Mouse (Mus musculus): ENCODE data around the gene Rubcn. TPM values are rescaled to one million over a fixed set of nuclear protein-coding genes. Genes with fewer than 3 reads are reported as not detected.
"Not testable (repeated sequence)": the region's sequence is repeated elsewhere in the genome, so short reads cannot be mapped to it uniquely, and the experiment has no call there.

Rubcn gene
- polyA plus RNA-seq, 1 experiment, result 27.1 TPM

- Histone ChIP-seq H3K4me3 (ENCODE audit: insufficient read depth, low read length) (no peak overlapping the region), H3K4me1 (ENCODE audit: control insufficient read depth, insufficient read depth, low read length) (no peaks in the 10 kb centered on the region), H3K27ac (ENCODE audit: insufficient read depth, low read length) (no peak overlapping the region)
- no peak for TF ChIP-seq POLR2A (IDR thresholded peaks at IDR 0.05; ENCODE audit: low read depth, low read length)
- TF ChIP-seq CTCF (IDR thresholded peaks at IDR 0.05; ENCODE audit: borderline replicate concordance, insufficient read depth, low read length), result no peak
These were observed 23.9 kb upstream of the Rubcn start for GRCm38 (mm10) chr16:32901360-32902050.

- TF ChIP-seq POLR2A (IDR thresholded peaks at IDR 0.05; ENCODE audit: low read depth, low read length) (no peak), CTCF (IDR thresholded peaks at IDR 0.05; ENCODE audit: borderline replicate concordance, insufficient read depth, low read length) (no peak)
- H3K27ac ChIP-seq (ENCODE audit: insufficient read depth, low read length), result no peak overlapping the region
- H3K4me3 ChIP-seq (ENCODE audit: insufficient read depth, low read length), result no peak overlapping the region
- H3K4me1 ChIP-seq (ENCODE audit: control insufficient read depth, insufficient read depth, low read length), result no peaks in the 10 kb centered on the region
These were observed 18.6 kb upstream of the Rubcn start for GRCm38 (mm10) chr16:32896126-32896525.

- Histone ChIP-seq H3K4me1 (ENCODE audit: control insufficient read depth, insufficient read depth, low read length) (no peaks in the 10 kb centered on the region), H3K4me3 (ENCODE audit: insufficient read depth, low read length) (no peak overlapping the region), H3K27ac (ENCODE audit: insufficient read depth, low read length) (no peak overlapping the region)
- TF ChIP-seq POLR2A (IDR thresholded peaks at IDR 0.05; ENCODE audit: low read depth, low read length) (no peak), CTCF (IDR thresholded peaks at IDR 0.05; ENCODE audit: borderline replicate concordance, insufficient read depth, low read length) (no peak)
These were observed 12.3 kb upstream of the Rubcn start for GRCm38 (mm10) chr16:32889881-32890280.

DNA sequence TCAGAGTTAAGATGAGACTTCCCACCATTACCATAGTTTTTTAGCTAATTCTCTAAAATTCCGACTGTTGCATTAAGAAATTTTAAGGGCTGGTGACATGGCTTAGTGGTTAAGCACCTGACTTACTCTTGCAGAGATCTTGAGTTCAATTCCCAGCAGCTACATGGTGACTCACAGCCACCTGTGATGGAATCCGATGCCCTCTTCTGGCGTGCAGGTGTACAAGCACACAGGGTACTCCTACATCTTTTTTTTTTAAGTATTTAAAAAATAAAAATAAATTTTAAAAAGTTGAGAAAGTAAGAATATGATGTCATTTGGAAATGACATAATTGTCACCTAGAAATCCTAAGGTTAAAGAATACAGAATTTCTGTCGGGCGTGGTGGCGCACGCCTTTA is 10.4 kb upstream of the Rubcn start:
- Histone ChIP-seq H3K27ac (ENCODE audit: insufficient read depth, low read length) (no peak overlapping the region), H3K4me1 (ENCODE audit: control insufficient read depth, insufficient read depth, low read length) (no peaks in the 10 kb centered on the region), H3K4me3 (ENCODE audit: insufficient read depth, low read length) (no peak overlapping the region)
- peak; percentile 36; the same call in 1 of the 2 replicates for TF ChIP-seq CTCF (IDR thresholded peaks at IDR 0.05; ENCODE audit: borderline replicate concordance, insufficient read depth, low read length)
- no peak for TF ChIP-seq POLR2A (IDR thresholded peaks at IDR 0.05; ENCODE audit: low read depth, low read length)

GRCm38 (mm10) chr16:32881538-32881937 is 4.0 kb upstream of the Rubcn start:
- no peak for TF ChIP-seq CTCF (IDR thresholded peaks at IDR 0.05; ENCODE audit: borderline replicate concordance, insufficient read depth, low read length)
- TF ChIP-seq POLR2A (IDR thresholded peaks at IDR 0.05; ENCODE audit: low read depth, low read length), result no peak

DNA sequence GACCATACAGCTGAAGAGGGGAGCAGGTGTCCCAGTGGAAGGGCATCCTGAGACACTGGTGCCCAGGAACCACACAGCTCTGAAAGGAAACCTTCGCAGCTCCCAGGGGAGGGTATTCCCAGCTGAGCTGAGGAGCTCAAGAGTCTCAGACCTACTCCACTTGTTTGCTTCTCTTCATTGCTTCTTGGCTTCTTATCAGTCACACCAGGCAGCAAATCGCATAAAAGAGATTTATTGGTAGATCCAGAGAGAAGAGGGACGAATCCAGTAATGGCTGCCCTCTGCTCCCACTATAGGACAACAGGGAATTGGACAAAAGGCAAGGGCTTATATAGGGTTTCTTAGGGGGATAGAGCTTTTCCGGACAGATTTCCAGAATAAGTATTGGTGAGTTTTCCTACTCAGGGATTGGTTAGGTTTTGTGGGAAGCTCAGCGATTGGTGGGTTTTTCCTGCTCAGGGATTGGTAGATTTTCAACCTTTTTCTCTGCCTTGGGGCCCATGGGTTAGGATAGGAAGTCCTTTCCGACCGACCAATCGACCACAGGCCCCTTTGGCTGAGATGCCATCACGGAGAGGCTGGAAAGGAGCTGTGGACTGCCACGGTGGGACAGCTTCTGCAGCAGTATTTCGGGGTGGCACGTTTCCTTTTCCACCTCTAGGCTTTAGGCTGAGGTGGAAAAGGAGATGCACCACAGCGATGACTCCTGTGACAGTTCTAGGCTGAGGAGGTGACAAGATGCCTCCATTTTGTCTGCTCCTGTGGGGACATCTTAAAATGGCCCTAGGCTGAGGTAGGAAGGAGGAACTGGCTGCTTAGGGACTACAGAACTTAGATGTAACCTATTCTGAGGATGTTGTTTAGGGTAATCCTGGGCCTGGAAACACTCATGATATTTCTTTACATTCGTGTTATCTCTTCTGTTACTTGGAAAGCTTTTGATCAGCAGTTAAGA is 1.7 kb upstream of the Rubcn start:
- no peak overlapping the region for H3K27ac ChIP-seq (ENCODE audit: insufficient read depth, low read length)
- H3K4me1 ChIP-seq (ENCODE audit: control insufficient read depth, insufficient read depth, low read length), result peaks cover 6% of the 10 kb centered on the region; the same call in 1 of the 2 replicates
- H3K4me3 ChIP-seq (ENCODE audit: insufficient read depth, low read length), result peak overlapping the region; percentile 97
- no peak for TF ChIP-seq CTCF (IDR thresholded peaks at IDR 0.05; ENCODE audit: borderline replicate concordance, insufficient read depth, low read length)
- TF ChIP-seq POLR2A (IDR thresholded peaks at IDR 0.05; ENCODE audit: low read depth, low read length), result no peak

More at GRCm38 (mm10) chr16:32881538-32881937, 4.0 kb upstream of the Rubcn start:
- Histone ChIP-seq H3K4me3 (ENCODE audit: insufficient read depth, low read length) (no peak overlapping the region), H3K27ac (ENCODE audit: insufficient read depth, low read length) (no peak overlapping the region), H3K4me1 (ENCODE audit: control insufficient read depth, insufficient read depth, low read length) (peaks cover 6% of the 10 kb centered on the region; the same call in 1 of the 2 replicates)

DNA sequence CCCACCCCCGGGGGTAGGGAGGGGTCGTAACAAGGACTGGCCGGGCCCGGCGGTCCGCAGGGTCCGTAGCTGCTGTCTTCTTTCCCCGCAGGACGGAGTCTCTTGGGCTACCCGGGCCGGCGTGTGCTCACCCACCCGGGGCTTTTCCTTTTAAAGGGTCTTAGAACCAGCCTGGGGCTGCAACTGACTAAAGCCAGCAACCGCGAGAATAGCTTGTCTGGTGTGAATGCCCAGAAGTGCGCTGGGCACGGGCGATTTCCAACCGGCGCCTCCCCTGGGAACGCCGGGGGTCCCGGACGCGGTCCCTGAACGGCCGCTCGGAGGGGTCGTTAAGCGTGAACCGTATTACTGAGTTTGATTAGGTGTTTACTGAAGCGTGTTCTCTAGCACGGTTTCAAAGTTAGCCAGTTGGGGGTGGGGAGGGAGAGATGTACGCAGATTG is 612 bp upstream of the Rubcn start:
- H3K4me1 ChIP-seq (ENCODE audit: control insufficient read depth, insufficient read depth, low read length), result peaks cover 6% of the 10 kb centered on the region; the same call in 1 of the 2 replicates
- peak overlapping the region; percentile 97 for H3K4me3 ChIP-seq (ENCODE audit: insufficient read depth, low read length)
- peak overlapping the region; percentile 36 for H3K27ac ChIP-seq (ENCODE audit: insufficient read depth, low read length)
- TF ChIP-seq CTCF (IDR thresholded peaks at IDR 0.05; ENCODE audit: borderline replicate concordance, insufficient read depth, low read length) (no peak), POLR2A (IDR thresholded peaks at IDR 0.05; ENCODE audit: low read depth, low read length) (no peak)

- Histone ChIP-seq H3K4me3 (ENCODE audit: insufficient read depth, low read length) (peak overlapping the region; percentile 75), H3K4me1 (ENCODE audit: control insufficient read depth, insufficient read depth, low read length) (peaks cover 6% of the 10 kb centered on the region; the same call in 1 of the 2 replicates), H3K27ac (ENCODE audit: insufficient read depth, low read length) (no peak overlapping the region)
- TF ChIP-seq CTCF (IDR thresholded peaks at IDR 0.05; ENCODE audit: borderline replicate concordance, insufficient read depth, low read length) (no peak), POLR2A (IDR thresholded peaks at IDR 0.05; ENCODE audit: low read depth, low read length) (no peak)
These were observed 735 bp downstream of the Rubcn start for GRCm38 (mm10) chr16:32876831-32877230.

- TF ChIP-seq POLR2A (IDR thresholded peaks at IDR 0.05; ENCODE audit: low read depth, low read length) (no peak), CTCF (IDR thresholded peaks at IDR 0.05; ENCODE audit: borderline replicate concordance, insufficient read depth, low read length) (no peak)
- H3K27ac ChIP-seq (ENCODE audit: insufficient read depth, low read length), result no peak overlapping the region
- no peak overlapping the region for H3K4me3 ChIP-seq (ENCODE audit: insufficient read depth, low read length)
- H3K4me1 ChIP-seq (ENCODE audit: control insufficient read depth, insufficient read depth, low read length), result peaks cover 6% of the 10 kb centered on the region; the same call in 1 of the 2 replicates
These were observed 1.7 kb downstream of the Rubcn start for GRCm38 (mm10) chr16:32875847-32876246.

- not testable (repeated sequence) for H3K4me3 ChIP-seq (ENCODE audit: insufficient read depth, low read length); H3K27ac ChIP-seq (ENCODE audit: insufficient read depth, low read length); H3K4me1 ChIP-seq (ENCODE audit: control insufficient read depth, insufficient read depth, low read length)
These were observed 2.3 kb downstream of the Rubcn start for GRCm38 (mm10) chr16:32875281-32875680.
